Mouse (Mus musculus) small intestine, adult 2 months (tissue): ENCODE data around the gene Tesk1.
A peak's percentile ranks its signal among the peaks of the same experiment; 100 is the strongest.

Source experiments
- CTCF ChIP-seq: fragments of 200-500 bp; IDR thresholded peaks from 2 replicates; pipeline ENCODE4 v1.5.1; 2012; ENCODE audit warnings: low read depth, mild to moderate bottlenecking, control low read depth, inconsistent platforms, low read length, moderate library complexity, mixed read lengths; ENCODE audit not compliant: insufficient replicate concordance, insufficient read length; ENCODE audit errors: extremely low read depth
- POLR2A ChIP-seq: fragments of 200-500 bp; IDR thresholded peaks from 2 replicates; pipeline ENCODE4 v1.6.1; 2012; ENCODE audit warnings: low read depth, mild to moderate bottlenecking, control low read depth, inconsistent platforms, low read length, moderate library complexity

DNA sequence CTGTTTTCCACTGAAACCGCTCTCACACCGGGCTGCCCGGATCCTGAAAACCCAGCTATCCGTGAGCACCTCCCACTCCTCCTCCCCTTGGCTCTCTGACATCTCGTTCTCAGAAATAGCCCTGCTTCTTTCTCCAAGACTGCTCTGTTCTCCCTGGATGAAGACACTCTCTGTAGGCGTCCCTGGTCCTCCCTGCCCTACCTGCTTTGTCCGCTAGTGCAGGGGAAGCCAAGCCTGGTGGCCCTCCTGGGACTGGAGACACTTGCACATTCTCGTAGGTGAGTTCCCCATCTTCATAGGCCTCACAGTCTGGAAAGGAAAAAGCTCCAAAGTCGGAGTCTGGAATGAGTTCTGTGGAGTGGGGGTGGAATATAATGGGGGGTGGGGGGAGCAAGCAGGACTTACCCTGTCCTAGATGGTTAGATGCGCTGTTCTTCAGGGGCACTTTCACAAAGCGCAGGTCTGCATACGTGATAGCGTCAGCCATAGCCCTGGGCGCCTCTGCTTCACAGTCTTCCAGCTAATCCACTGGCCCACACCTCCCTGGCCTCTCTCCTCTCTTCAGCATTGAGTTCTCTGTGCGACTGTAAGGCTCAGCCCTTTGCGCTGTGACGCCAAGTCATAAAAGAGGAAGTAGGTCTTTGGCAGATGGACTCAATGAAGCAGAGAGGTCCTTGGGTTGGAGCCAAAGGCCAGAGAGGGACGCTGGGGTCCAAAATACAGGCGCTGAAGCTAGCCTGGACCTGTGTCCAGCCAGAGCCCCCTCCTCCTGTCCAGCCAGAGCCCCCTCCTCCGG lies 12.5 kb downstream of the Tesk1 start, which contains the start of gene Cd72:
- TF ChIP-seq CTCF: no peak
- 0 out of 2 replicates have a peak, but pooled peaks have one; percentile 30 for TF ChIP-seq POLR2A
